8 mouse cellular contexts compared by ENCODE assay signal in the genomic region with DNA sequence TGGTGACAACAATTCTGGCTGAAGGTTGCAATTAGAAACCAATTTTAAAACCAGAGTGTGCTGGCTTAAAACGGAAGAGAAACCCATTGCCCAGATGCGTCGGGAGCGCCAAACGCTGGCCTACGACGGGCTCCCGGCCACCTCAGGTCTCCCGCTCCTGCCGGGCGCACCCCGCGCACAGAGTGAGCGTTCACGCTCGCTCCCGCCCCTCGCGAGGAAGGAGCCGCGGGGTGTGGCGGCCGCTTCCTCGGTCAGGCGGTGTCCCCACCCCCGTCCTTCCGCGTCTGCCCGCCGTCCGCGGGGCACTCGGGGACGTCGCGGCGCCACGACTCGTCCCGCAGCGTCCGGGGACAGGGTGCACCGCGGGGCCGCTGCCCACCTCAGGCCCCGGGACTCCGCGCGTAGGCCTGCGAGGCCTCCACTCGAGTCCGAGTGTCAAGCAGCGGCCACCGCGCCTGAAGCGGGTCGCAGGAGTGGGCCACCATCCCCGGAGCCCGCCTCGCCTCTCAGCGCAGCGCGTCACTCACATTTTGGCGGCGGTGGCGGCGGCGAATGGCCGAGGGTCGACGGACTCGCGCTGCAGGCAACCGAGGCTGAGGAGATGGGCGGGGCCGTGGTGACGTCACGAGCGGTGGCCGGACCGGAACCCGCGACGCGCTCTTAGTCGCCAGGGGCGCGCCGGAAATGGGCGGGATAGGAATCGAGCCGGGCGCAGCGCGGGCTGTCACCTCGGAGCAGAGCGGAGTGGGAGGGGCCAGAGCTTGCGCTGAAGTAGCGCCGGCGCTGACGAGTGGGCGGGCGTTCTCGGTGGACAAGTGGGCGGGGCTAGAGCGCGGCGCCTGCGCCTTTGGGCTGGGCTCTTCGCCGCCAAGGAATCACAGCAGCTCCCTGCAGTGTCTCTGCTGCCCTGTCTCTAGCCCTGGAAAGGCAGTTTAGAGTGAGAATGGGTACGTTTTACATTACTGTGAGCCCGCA. TPM values are rescaled to one million over a fixed set of nuclear protein-coding genes. Genes with fewer than 3 reads are reported as not detected.
DNase-seq lines count a peak whose midpoint lies in the region; ATAC-seq lines count a peak whose summit lies in the region.

Vamp3 (minus strand) TSS at position 617 of the 975 bp plus-strand sequence.

- H3K36me3 ChIP-seq in hindbrain, embryonic 12.5 days, result peaks cover 23% of the 10 kb centered on the region

- H3K4me2 ChIP-seq in hindbrain, embryonic 12.5 days (replicated peaks), result peak within 1 kb of the TSS; percentile 65

- peak; percentile 99 for DNase-seq in NIH3T3 (ENCODE audit: low read depth)
- DNase-seq in cerebellum, postnatal 10 days, result peak; percentile 100
- DNase-seq in frontal cortex, postnatal 10 days (ENCODE audit: low spot score in 2 of 2), result peak; percentile 97 to 99
- peak; percentile 98 to 99 for DNase-seq in layer of hippocampus, postnatal 14 days (ENCODE audit: low spot score in 2 of 2)
- DNase-seq in lung, postnatal 14 days, result peak; percentile 99
- DNase-seq in retina, adult 2 months (ENCODE audit: low read depth, low spot score), result peak; percentile 97
- DNase-seq in thymus, postnatal 36 days, result peak; percentile 98 to 99

- H3K27me3 ChIP-seq in hindbrain, embryonic 12.5 days, result no peaks in the 10 kb centered on the region

- peaks cover 16% of the 10 kb centered on the region for H3K4me1 ChIP-seq in hindbrain, embryonic 12.5 days

- under 1% methylated on average over 109 of the region's 114 CpGs for WGBS in hindbrain, embryonic 12.5 days

- H3K27ac ChIP-seq in hindbrain, embryonic 12.5 days, result peak within 1 kb of the TSS; percentile 90

- no peaks in the 10 kb centered on the region for H3K9me3 ChIP-seq in hindbrain, embryonic 12.5 days (replicated peaks)

- peak; percentile 99 for ATAC-seq in hindbrain, embryonic 12.5 days (ENCODE audit: low FRiP score)

- H3K9ac ChIP-seq in hindbrain, embryonic 12.5 days, result peak within 1 kb of the TSS; percentile 95

- H3K4me3 ChIP-seq in hindbrain, embryonic 12.5 days, result peak within 1 kb of the TSS; percentile 77

RNA-seq across cellular contexts. Expression of gene Vamp3, which starts in this region (rescaled TPM):
- 85.7 and 86.3 TPM in 2 replicates for polyA plus RNA-seq in hindbrain, embryonic 12.5 days (2016; fragmentation: Nextera tagmentation; extraction: Ambion mirVana)
- 10 to 100 TPM; 38.7 to 40.6 TPM for total RNA-seq in layer of hippocampus, postnatal 14 days (2021)

Comparison
In these comparisons a context has a peak if more than half of its experiments do, and no peak if none do; other contexts are left out.
1. Peak in every context shown above with its lines: DNase-seq, ATAC-seq, H3K4me3 ChIP-seq and H3K27ac ChIP-seq.